Mouse (Mus musculus) heart, postnatal 36 days (tissue): ENCODE measurements around the gene Ccdc144b. TPM values are rescaled to one million over a fixed set of nuclear protein-coding genes. Genes with fewer than 3 reads are reported as not detected.
A peak's percentile ranks its signal among the peaks of the same experiment; 100 is the strongest.

ENCODE experiments used
- DNase-seq, 2 experiments: peaks; one replicate each; pipeline ENCODE4 v3.0.0; 2021 to 2022
- intact Hi-C: fragments of 180-260 bp; cut with DNase I; formaldehyde crosslinking; loops from one replicate; pipeline ENCODE4 v1.15.1; 2025
- total RNA-seq, 2 experiments: library from RNA; stranded (reverse); gene quantifications; 2 replicates each; pipeline ENCODE4 v1.2.3; 2021

The Ccdc144b gene
- not detected for total RNA-seq

GRCm38 (mm10) chr3:36053447-36053846 is at the start of gene Ccdc144b:
Ccdc144b (minus strand) TSS chr3:36053547.
- DNase-seq, result no peak
- intact Hi-C loops, result no loop called here

GRCm38 (mm10) chr3:36095371-36095770 is 42.0 kb upstream of the Ccdc144b start:
- intact Hi-C loops, result no loop called here
- no peak for DNase-seq

- no peak for DNase-seq
- intact Hi-C loops, result no loop called here
These were observed 34.2 kb upstream of the Ccdc144b start for GRCm38 (mm10) chr3:36087591-36087990.

- DNase-seq, result no peak
- intact Hi-C loops, result no loop called here
These were observed 32.0 kb upstream of the Ccdc144b start for GRCm38 (mm10) chr3:36085394-36085793.

- intact Hi-C loops, result no loop called here
These were observed 30.0 kb upstream of the Ccdc144b start for GRCm38 (mm10) chr3:36083381-36083780.

GRCm38 (mm10) chr3:36082843-36083242 is 29.5 kb upstream of the Ccdc144b start:
- no peak for DNase-seq
- intact Hi-C loops, result no loop called here

More at GRCm38 (mm10) chr3:36083381-36083780, 30.0 kb upstream of the Ccdc144b start:
- no peak for DNase-seq

- intact Hi-C loops, result no loop called here
- DNase-seq, result no peak
These were observed 27.4 kb upstream of the Ccdc144b start for GRCm38 (mm10) chr3:36080741-36081140.

- intact Hi-C loops, result no loop called here
- no peak for DNase-seq
These were observed 26.5 kb upstream of the Ccdc144b start for GRCm38 (mm10) chr3:36079886-36080285.

GRCm38 (mm10) chr3:36077386-36077785 is 24.0 kb upstream of the Ccdc144b start:
- intact Hi-C loops, result no loop called here
- no peak for DNase-seq

- intact Hi-C loops, result no loop called here
- DNase-seq, result no peak
These were observed 22.1 kb upstream of the Ccdc144b start for GRCm38 (mm10) chr3:36075466-36075865.

- no peak for DNase-seq
- intact Hi-C loops, result no loop called here
These were observed 20.9 kb upstream of the Ccdc144b start for GRCm38 (mm10) chr3:36074231-36074630.

- intact Hi-C loops, result no loop called here
- no peak for DNase-seq
These were observed 17.7 kb upstream of the Ccdc144b start for GRCm38 (mm10) chr3:36071047-36071446.

- DNase-seq, result no peak
- intact Hi-C loops, result no loop called here
These were observed 17.1 kb upstream of the Ccdc144b start for GRCm38 (mm10) chr3:36070436-36070835.

- intact Hi-C loops, result loop anchor here (2.0 to 10.0 kb wide), 3 partner anchors 85 to 407 kb away; partner anchors contain the start of genes 1810062G17Rik, Anxa5, Atp11b and D3Ertd254e
- DNase-seq, result no peak
These were observed 14.4 kb upstream of the Ccdc144b start for GRCm38 (mm10) chr3:36067731-36068130.

- intact Hi-C loops, result loop anchor here (2.0 to 10.0 kb wide), 4 partner anchors 65 to 409 kb away; partner anchors contain the start of genes 1810062G17Rik, Anxa5, Atp11b and D3Ertd254e
- peak; percentile 91 to 95 for DNase-seq
These were observed 12.7 kb upstream of the Ccdc144b start, which contains the start of gene Acad9 for GRCm38 (mm10) chr3:36065843-36066651. Acad9 (plus strand) TSS chr3:36065979.

GRCm38 (mm10) chr3:36065166-36065565 is 11.8 kb upstream of the Ccdc144b start:
- no peak for DNase-seq
- intact Hi-C loops, result loop anchor here (2.0 to 10.0 kb wide), 3 partner anchors 64 to 410 kb away; partner anchors contain the start of genes 1810062G17Rik, Anxa5, D3Ertd254e and Mccc1

- intact Hi-C loops, result loop anchor here (2.0 to 10.0 kb wide), 3 partner anchors 64 to 410 kb away; partner anchors contain the start of genes 1810062G17Rik, Anxa5, D3Ertd254e and Mccc1
- DNase-seq, result no peak
These were observed 11.3 kb upstream of the Ccdc144b start for GRCm38 (mm10) chr3:36064592-36065061.

- DNase-seq, result peak; percentile 60 to 67
- intact Hi-C loops, result loop anchor here (2.0 to 10.0 kb wide), 3 partner anchors 87 to 415 kb away; partner anchors contain the start of genes 1810062G17Rik and Anxa5
These were observed 6.9 kb upstream of the Ccdc144b start for GRCm38 (mm10) chr3:36060096-36060850.

- no peak for DNase-seq
These were observed 4.2 kb downstream of the Ccdc144b start for GRCm38 (mm10) chr3:36049106-36049505.

GRCm38 (mm10) chr3:36045086-36045485 is 8.3 kb downstream of the Ccdc144b start:
- intact Hi-C loops, result no loop called here
- DNase-seq, result no peak

More at GRCm38 (mm10) chr3:36049106-36049505, 4.2 kb downstream of the Ccdc144b start:
- intact Hi-C loops, result no loop called here

GRCm38 (mm10) chr3:36044520-36044919 is 8.8 kb downstream of the Ccdc144b start:
- no peak for DNase-seq
- intact Hi-C loops, result no loop called here
